Mouse (Mus musculus) liver, embryonic 15.5 days (tissue): ENCODE measurements around the gene Mospd3. TPM values are rescaled to one million over a fixed set of nuclear protein-coding genes. Genes with fewer than 3 reads are reported as not detected.
A peak's percentile ranks its signal among the peaks of the same experiment; 100 is the strongest.

Experiments used
- ATAC-seq: fragments of 200-750 bp; cut with Nextera tagmentation; 2 replicates; pipeline ENCODE4 v1.8.0; 2017; ENCODE audit warnings: moderate number of reproducible peaks, mild to moderate bottlenecking, moderate library complexity; ENCODE audit not compliant: insufficient read depth
- H3K27ac ChIP-seq: fragments of 300-500 bp; sonication (generic); replicated peaks from 2 replicates; pipeline ENCODE4 v1.5.1; 2015; ENCODE audit warnings: mild to moderate bottlenecking, inconsistent platforms
- H3K27me3 ChIP-seq: fragments of 300-500 bp; sonication (generic); 2 replicates; pipeline ENCODE4 v1.6.1; 2015; ENCODE audit warnings: mild to moderate bottlenecking, inconsistent platforms
- H3K36me3 ChIP-seq: fragments of 300-500 bp; sonication (generic); replicated peaks from 2 replicates; pipeline ENCODE4 v1.6.1; 2015; ENCODE audit warnings: moderate library complexity, mild to moderate bottlenecking, inconsistent platforms
- H3K4me1 ChIP-seq: fragments of 300-500 bp; sonication (generic); replicated peaks from 2 replicates; pipeline ENCODE4 v1.6.1; 2015; ENCODE audit warnings: inconsistent platforms
- H3K4me2 ChIP-seq: fragments of 300-500 bp; sonication (generic); 2 replicates; pipeline ENCODE4 v1.6.1; 2015; ENCODE audit warnings: moderate library complexity, mild to moderate bottlenecking, inconsistent platforms
- H3K4me3 ChIP-seq: fragments of 300-500 bp; sonication (generic); replicated peaks from 2 replicates; pipeline ENCODE4 v1.5.1; 2015; ENCODE audit warnings: mild to moderate bottlenecking, inconsistent platforms
- H3K9ac ChIP-seq: fragments of 300-500 bp; sonication (generic); 2 replicates; pipeline ENCODE4 v1.6.1; 2015; ENCODE audit warnings: moderate library complexity, mild to moderate bottlenecking, inconsistent platforms
- H3K9me3 ChIP-seq: fragments of 300-500 bp; sonication (generic); replicated peaks from 2 replicates; pipeline ENCODE4 v1.6.1; 2016; ENCODE audit warnings: inconsistent platforms
- WGBS: fragments of 180-500 bp; shearing (Covaris S2); methylation state at CpG from one replicate; pipeline ENCODE4 v1.1.7; 2015; ENCODE audit warnings: mixed read lengths; ENCODE audit not compliant: insufficient replicate concordance; 5-methylcytosine and 5-hydroxymethylcytosine counted together
- polyA plus RNA-seq: library from polyadenylated mRNA; unstranded; fragments of >200 nt; fragmentation: Nextera tagmentation; extraction: Ambion mirVana; gene quantifications from 2 replicates; pipeline ENCODE4 v1.2.1, GENCODE M21; 2015

The Mospd3 gene
- polyA plus RNA-seq, 1 experiment from 2014 or later = 29.7 TPM

GRCm38 (mm10) chr5:137599600-137599999, 1.3 kb downstream of the Mospd3 start:
- peak overlapping the region; percentile 97 for H3K4me2 ChIP-seq
- no peak for ATAC-seq
- H3K27ac ChIP-seq = peak overlapping the region; percentile 89
- peaks cover 67% of the 10 kb centered on the region for H3K4me1 ChIP-seq
- H3K9ac ChIP-seq = peak overlapping the region; percentile 84
- H3K9me3 ChIP-seq = no peaks in the 10 kb centered on the region
- H3K36me3 ChIP-seq = peaks cover 5% of the 10 kb centered on the region; the same call in 1 of the 2 replicates
- peak overlapping the region; percentile 65 for H3K4me3 ChIP-seq
- no peaks in the 10 kb centered on the region for H3K27me3 ChIP-seq
- 26% methylated on average over 9 of the region's 9 CpGs for whole genome bisulfite sequencing

- Histone ChIP-seq H3K4me2 (no peak overlapping the region), H3K9ac (no peak overlapping the region), H3K4me3 (no peak overlapping the region), H3K27ac (peak overlapping the region; percentile 65), H3K4me1 (peaks cover 55% of the 10 kb centered on the region), H3K36me3 (peaks cover 5% of the 10 kb centered on the region; the same call in 1 of the 2 replicates), H3K27me3 (no peaks in the 10 kb centered on the region), H3K9me3 (no peaks in the 10 kb centered on the region)
- no peak for ATAC-seq
- WGBS = 30% methylated on average over 2 of the region's 2 CpGs
Observed at GRCm38 (mm10) chr5:137598100-137598826, 2.6 kb downstream of the Mospd3 start.

- ATAC-seq = no peak
- Histone ChIP-seq H3K9ac (no peak overlapping the region), H3K4me3 (no peak overlapping the region), H3K27ac (peak overlapping the region; percentile 65), H3K9me3 (no peaks in the 10 kb centered on the region), H3K4me2 (no peak overlapping the region), H3K4me1 (peaks cover 49% of the 10 kb centered on the region), H3K27me3 (no peaks in the 10 kb centered on the region), H3K36me3 (peaks cover 5% of the 10 kb centered on the region; the same call in 1 of the 2 replicates)
- WGBS = 69% methylated on average over 6 of the region's 6 CpGs
Observed at GRCm38 (mm10) chr5:137597625-137598024, 3.2 kb downstream of the Mospd3 start.

GRCm38 (mm10) chr5:137596601-137597261, 4.1 kb downstream of the Mospd3 start:
- Histone ChIP-seq H3K27me3 (no peaks in the 10 kb centered on the region), H3K27ac (peak overlapping the region; percentile 65), H3K36me3 (peaks cover 5% of the 10 kb centered on the region; the same call in 1 of the 2 replicates), H3K4me1 (peaks cover 43% of the 10 kb centered on the region), H3K4me3 (peak overlapping the region; percentile 29), H3K9ac (no peak overlapping the region), H3K4me2 (peak overlapping the region; percentile 56), H3K9me3 (no peaks in the 10 kb centered on the region)
- ATAC-seq = no peak
- 26% methylated on average over 30 of the region's 30 CpGs for whole genome bisulfite sequencing

- no peak for ATAC-seq
- no peaks in the 10 kb centered on the region for H3K9me3 ChIP-seq
- H3K4me1 ChIP-seq = peaks cover 43% of the 10 kb centered on the region
- no peaks in the 10 kb centered on the region for H3K27me3 ChIP-seq
- no peak overlapping the region for H3K9ac ChIP-seq
- 83% methylated on average over 7 of the region's 7 CpGs for WGBS
- no peak overlapping the region for H3K4me3 ChIP-seq
- H3K27ac ChIP-seq = 0 out of 2 replicates have a peak overlapping the region, but pooled peaks have one; percentile 29
- peaks cover 5% of the 10 kb centered on the region; the same call in 1 of the 2 replicates for H3K36me3 ChIP-seq
- H3K4me2 ChIP-seq = no peak overlapping the region
Observed at GRCm38 (mm10) chr5:137595921-137596320, 4.9 kb downstream of the Mospd3 start.

GRCm38 (mm10) chr5:137590507-137590906, 10.4 kb downstream of the Mospd3 start:
- Histone ChIP-seq H3K9ac (no peak overlapping the region), H3K36me3 (peaks cover 19% of the 10 kb centered on the region), H3K27me3 (no peaks in the 10 kb centered on the region), H3K4me3 (no peak overlapping the region), H3K4me1 (no peaks in the 10 kb centered on the region), H3K4me2 (no peak overlapping the region), H3K27ac (no peak overlapping the region), H3K9me3 (no peaks in the 10 kb centered on the region; the same call in 1 of the 2 replicates)
- ATAC-seq = no peak
- WGBS = 70% methylated on average over 5 of the region's 5 CpGs

- Histone ChIP-seq H3K9ac (no peak overlapping the region), H3K27ac (no peak overlapping the region), H3K4me2 (no peak overlapping the region), H3K36me3 (peaks cover 53% of the 10 kb centered on the region), H3K9me3 (no peaks in the 10 kb centered on the region; the same call in 1 of the 2 replicates), H3K27me3 (no peaks in the 10 kb centered on the region; the same call in 1 of the 2 replicates), H3K4me1 (peaks cover 21% of the 10 kb centered on the region), H3K4me3 (no peak overlapping the region)
- no peak for ATAC-seq
- 24% methylated on average over 8 of the region's 8 CpGs for WGBS
Observed at GRCm38 (mm10) chr5:137584976-137585375, 15.9 kb downstream of the Mospd3 start.

- no peak for ATAC-seq
- H3K4me2 ChIP-seq = peak overlapping the region; percentile 38
- H3K36me3 ChIP-seq = peaks cover 64% of the 10 kb centered on the region
- H3K9me3 ChIP-seq = no peaks in the 10 kb centered on the region; the same call in 1 of the 2 replicates
- peaks cover 27% of the 10 kb centered on the region for H3K4me1 ChIP-seq
- 45% methylated on average over 27 of the region's 27 CpGs for WGBS
- no peaks in the 10 kb centered on the region; the same call in 1 of the 2 replicates for H3K27me3 ChIP-seq
- no peak overlapping the region for H3K27ac ChIP-seq
- peak overlapping the region; percentile 14 for H3K4me3 ChIP-seq
- no peak overlapping the region for H3K9ac ChIP-seq
Observed at GRCm38 (mm10) chr5:137583670-137584169, 17.1 kb downstream of the Mospd3 start.

GRCm38 (mm10) chr5:137582702-137583101, 18.2 kb downstream of the Mospd3 start:
- no peaks in the 10 kb centered on the region; the same call in 1 of the 2 replicates for H3K27me3 ChIP-seq
- no peak overlapping the region for H3K4me3 ChIP-seq
- H3K4me1 ChIP-seq = peaks cover 27% of the 10 kb centered on the region
- no peaks in the 10 kb centered on the region; the same call in 1 of the 2 replicates for H3K9me3 ChIP-seq
- no peak overlapping the region for H3K4me2 ChIP-seq
- no peak overlapping the region for H3K9ac ChIP-seq
- no peak overlapping the region for H3K27ac ChIP-seq
- H3K36me3 ChIP-seq = peaks cover 73% of the 10 kb centered on the region
- WGBS = 67% methylated on average over 8 of the region's 8 CpGs
- no peak for ATAC-seq

GRCm38 (mm10) chr5:137580246-137580645, 20.6 kb downstream of the Mospd3 start:
- Histone ChIP-seq H3K4me2 (no peak overlapping the region), H3K27ac (no peak overlapping the region), H3K4me3 (no peak overlapping the region), H3K36me3 (peaks cover 70% of the 10 kb centered on the region), H3K27me3 (no peaks in the 10 kb centered on the region; the same call in 1 of the 2 replicates), H3K9ac (no peak overlapping the region), H3K9me3 (no peaks in the 10 kb centered on the region), H3K4me1 (peaks cover 27% of the 10 kb centered on the region)
- ATAC-seq = peak; percentile 45; the same call in 1 of the 2 replicates
- WGBS = 43% methylated on average over 6 of the region's 6 CpGs

- H3K9me3 ChIP-seq = no peaks in the 10 kb centered on the region
- no peak for ATAC-seq
- H3K9ac ChIP-seq = 0 out of 2 replicates have a peak overlapping the region, but pooled peaks have one; percentile 29
- no peak overlapping the region; the same call in 1 of the 2 replicates for H3K4me2 ChIP-seq
- H3K4me1 ChIP-seq = peaks cover 49% of the 10 kb centered on the region
- no peaks in the 10 kb centered on the region for H3K27me3 ChIP-seq
- WGBS = 55% methylated on average over 27 of the region's 27 CpGs
- peaks cover 58% of the 10 kb centered on the region for H3K36me3 ChIP-seq
- H3K4me3 ChIP-seq = no peak overlapping the region
- H3K27ac ChIP-seq = no peak overlapping the region
Observed at GRCm38 (mm10) chr5:137574470-137574901, 26.4 kb downstream of the Mospd3 start.
